15 mouse cellular contexts compared by ENCODE assay signal in the genomic region with DNA sequence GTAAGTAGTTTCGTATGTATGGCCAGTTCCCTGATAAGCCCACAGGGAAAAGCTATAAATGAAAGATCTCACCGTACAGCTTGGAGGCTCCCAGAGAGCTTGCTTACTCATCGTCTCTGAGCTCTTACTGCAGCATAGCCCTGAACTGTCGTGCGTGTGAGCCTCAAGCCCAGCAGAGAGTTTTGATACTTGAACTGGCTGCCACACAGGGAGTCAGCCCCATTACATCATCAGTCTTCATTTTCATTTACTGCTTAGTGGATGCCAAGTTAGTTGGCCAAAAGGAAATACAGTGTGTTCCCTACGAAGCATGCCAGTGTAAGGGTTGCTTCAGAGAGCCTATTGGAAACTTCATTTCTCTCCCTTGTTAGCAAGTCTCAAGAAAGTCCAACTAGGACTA. TPM values are rescaled to one million over a fixed set of nuclear protein-coding genes. Genes with fewer than 3 reads are reported as not detected.
DNase-seq lines count a peak whose midpoint lies in the region; ATAC-seq and TF ChIP-seq lines count a peak whose summit lies in the region.
"Had no signal": no experiment of that assay in that cellular context is flagged by ENCODE, and none has a peak within 500 bp of the region (broad histone marks: within the 10 kb centered on the region; RNA-seq: fewer than 3 reads in every experiment).

No protein-coding gene starts in this region.

- no peak overlapping the region for H3K4me3 ChIP-seq in liver, embryonic 13.5 days (replicated peaks)
- no peak overlapping the region for H3K4me3 ChIP-seq in liver, postnatal 0 days (ENCODE audit: low read depth, low read length)
- H3K4me3 ChIP-seq in limb, embryonic 15.5 days: no peak overlapping the region

- no peak for TF ChIP-seq EP300 in liver, postnatal 0 days (IDR thresholded peaks at IDR 0.05; ENCODE audit: low read depth)

- intact Hi-C loops in left cerebral cortex, postnatal 36 days (cut with DNase I): no loop called here

- no peak for DNase-seq in frontal cortex, postnatal 10 days (ENCODE audit: low spot score in 2 of 2)
- DNase-seq in liver, embryonic 13.5 days: no peak
- no peak for DNase-seq in liver, postnatal 0 days
- peak; percentile 12 for DNase-seq in Muller cell, postnatal 12 days (ENCODE audit: inconsistent ontology term)
- DNase-seq in left cerebral cortex, postnatal 36 days (ENCODE audit: low spot score in 2 of 2): no peak
- DNase-seq in MN1 (ENCODE audit: low spot score): no peak
- DNase-seq: gastrocnemius, postnatal 36 days; kidney, postnatal 14 days; lung, embryonic 14.5 days; right cerebral cortex, postnatal 14 days; thymus, postnatal 25 days had no signal

- peaks cover 13% of the 10 kb centered on the region for H3K36me3 ChIP-seq in liver, embryonic 13.5 days
- H3K36me3 ChIP-seq in liver, postnatal 0 days (replicated peaks; ENCODE audit: insufficient read depth, low read length): peaks cover 13% of the 10 kb centered on the region
- no peaks in the 10 kb centered on the region for H3K36me3 ChIP-seq in limb, embryonic 15.5 days

- H3K9me3 ChIP-seq in liver, embryonic 13.5 days (replicated peaks): no peaks in the 10 kb centered on the region
- no peaks in the 10 kb centered on the region for H3K9me3 ChIP-seq in liver, postnatal 0 days (ENCODE audit: low read length)
- no peaks in the 10 kb centered on the region for H3K9me3 ChIP-seq in limb, embryonic 15.5 days

- H3K27ac ChIP-seq in liver, embryonic 13.5 days: 0 out of 2 replicates have a peak overlapping the region, but pooled peaks have one; percentile 53
- no peak overlapping the region for H3K27ac ChIP-seq in liver, postnatal 0 days (ENCODE audit: low read depth)
- H3K27ac ChIP-seq in limb, embryonic 15.5 days: peak overlapping the region; percentile 27; the same call in 1 of the 2 replicates

- H3K27me3 ChIP-seq in liver, embryonic 13.5 days: no peaks in the 10 kb centered on the region
- no peaks in the 10 kb centered on the region for H3K27me3 ChIP-seq in liver, postnatal 0 days (ENCODE audit: insufficient read depth, low read length)
- H3K27me3 ChIP-seq in limb, embryonic 15.5 days: no peaks in the 10 kb centered on the region

- H3K4me2 ChIP-seq in liver, embryonic 13.5 days: no peak overlapping the region
- no peak overlapping the region for H3K4me2 ChIP-seq in liver, postnatal 0 days (ENCODE audit: low read depth, low read length)
- no peak overlapping the region for H3K4me2 ChIP-seq in limb, embryonic 15.5 days
- H3K4me2 ChIP-seq: lung, embryonic 14.5 days had no signal

- H3K4me1 ChIP-seq in liver, embryonic 13.5 days (replicated peaks): peaks cover 25% of the 10 kb centered on the region
- H3K4me1 ChIP-seq in liver, postnatal 0 days (ENCODE audit: insufficient read depth): peaks cover 15% of the 10 kb centered on the region
- peaks cover 3% of the 10 kb centered on the region; the same call in 1 of the 2 replicates for H3K4me1 ChIP-seq in limb, embryonic 15.5 days

- 39% methylated on average over 6 of the region's 6 CpGs for WGBS in liver, embryonic 13.5 days (ENCODE audit: insufficient replicate concordance)
- WGBS in liver, postnatal 0 days (ENCODE audit: insufficient replicate concordance): 57% methylated on average over 6 of the region's 6 CpGs
- 48% methylated on average over 6 of the region's 6 CpGs for WGBS in limb, embryonic 15.5 days

- no peak overlapping the region for H3K9ac ChIP-seq in liver, embryonic 13.5 days
- H3K9ac ChIP-seq in liver, postnatal 0 days (replicated peaks): no peak overlapping the region
- H3K9ac ChIP-seq in limb, embryonic 15.5 days: no peak overlapping the region
- H3K9ac ChIP-seq: lung, embryonic 14.5 days had no signal

- peak; percentile 81 for ATAC-seq in frontal cortex, adult (ENCODE audit: low TSS enrichment)
- peak; percentile 49; the same call in 1 of the 2 replicates for ATAC-seq in liver, embryonic 13.5 days (ENCODE audit: low read depth)
- ATAC-seq in liver, postnatal 0 days: no peak
- ATAC-seq in limb, embryonic 15.5 days (ENCODE audit: insufficient number of reproducible peaks, low FRiP score, low TSS enrichment, low read depth): no peak
- ATAC-seq: CD4-positive, CD25-positive, alpha-beta regulatory T cell, adult 4 months; inflammation-experienced regulatory T-cells, adult 6 months had no signal

- TF ChIP-seq CTCF in liver, postnatal 0 days (IDR thresholded peaks at IDR 0.05; ENCODE audit: low read depth): no peak

RNA-seq across cellular contexts. Expression of a gene that starts 50.1 kb away (rescaled TPM):
- polyA plus RNA-seq in liver, embryonic 13.5 days (2015; fragmentation: Nextera tagmentation; extraction: Ambion mirVana): 10.9 and 13.5 TPM in 2 replicates
- polyA plus RNA-seq in liver, postnatal 0 days (2015; fragmentation: Nextera tagmentation; extraction: Ambion mirVana): 1.5 and 2.8 TPM in 2 replicates
- 7.8 and 8.1 TPM in 2 replicates for polyA plus RNA-seq in limb, embryonic 15.5 days (2015; fragmentation: Nextera tagmentation; extraction: Ambion mirVana)
- total RNA-seq in left cerebral cortex, postnatal 36 days (2021): 10 to 100 TPM; 15.6 to 17.2 TPM
- polyA plus RNA-seq: CD4-positive, CD25-positive, alpha-beta regulatory T cell, adult 4 months had no signal

Comparison
In these comparisons a context has a peak if more than half of its experiments do, and no peak if none do; other contexts are left out.
1. ATAC-seq: peak in frontal cortex, adult (single experiment) and liver, embryonic 13.5 days (single experiment); none in liver, postnatal 0 days (single experiment) and limb, embryonic 15.5 days (single experiment).